Mouse (Mus musculus) effector memory CD4-positive, alpha-beta T cell, adult 7 months (primary cell): ENCODE measurements around the gene Ssb. TPM values are rescaled to one million over a fixed set of nuclear protein-coding genes. Genes with fewer than 3 reads are reported as not detected.

Source experiments
- polyA plus RNA-seq: library from polyadenylated mRNA; unstranded; fragments of 100-300 nt; shearing (Covaris generic); gene quantifications from one replicate; pipeline ENCODE4 v1.2.1, GENCODE M21; 2017

Ssb gene
- polyA plus RNA-seq = 330 TPM

DNA sequence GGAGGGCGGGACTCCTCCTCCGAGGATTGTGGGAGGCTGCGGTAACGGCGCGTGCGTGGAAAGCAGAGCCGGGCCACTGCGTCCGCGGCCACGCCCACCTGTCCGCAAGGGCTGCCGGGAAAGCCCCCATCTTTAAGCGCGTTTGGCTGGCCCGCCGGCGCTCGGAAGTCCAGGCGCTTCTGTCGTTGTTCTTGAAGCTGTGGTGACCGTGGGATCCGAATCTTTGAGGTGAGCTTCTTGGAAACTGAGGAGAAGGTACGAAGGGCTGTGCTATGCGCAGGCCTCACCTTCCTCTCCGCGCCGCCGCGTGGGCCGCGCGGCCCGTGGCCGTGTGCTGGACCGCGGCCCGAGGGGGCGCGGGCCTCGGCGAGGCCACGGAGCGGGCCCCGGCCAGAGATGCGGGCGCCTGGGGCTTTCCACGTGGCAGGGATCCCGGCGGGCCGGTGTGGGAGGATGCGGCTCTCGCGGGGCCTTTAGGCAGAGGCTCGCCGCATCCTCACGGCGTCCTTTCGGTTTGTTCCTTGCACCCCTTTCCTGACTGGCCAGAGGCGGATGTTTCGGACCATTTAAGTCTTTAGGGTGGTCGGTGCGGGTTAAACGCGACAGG, at the start of gene Ssb:
TSS of gene Ssb (plus strand) at position 78 of the 607 bp plus-strand sequence.

DNA sequence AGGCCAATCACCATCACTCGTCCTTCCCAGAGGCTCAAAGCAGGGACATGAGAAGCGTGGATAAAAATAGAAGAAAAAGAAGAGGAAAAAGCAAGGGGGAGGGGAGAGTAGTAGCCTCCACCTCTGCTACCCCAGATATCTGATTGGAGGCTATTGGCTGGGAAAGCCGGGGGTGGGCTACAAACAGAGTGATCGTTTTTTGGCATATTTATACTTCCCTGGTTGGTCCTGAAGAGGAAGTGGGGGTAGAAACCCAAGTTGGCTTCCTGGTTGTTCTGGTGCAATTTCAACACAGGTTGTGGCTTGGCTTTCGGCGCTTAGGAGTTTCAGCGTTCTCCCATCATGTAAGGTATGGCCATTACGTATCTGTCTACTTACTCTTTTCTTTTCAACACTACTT, 39.7 kb upstream of the Ssb start, which contains the start of gene Klhl23:
TSS of gene Klhl23 (plus strand) at position 234 of the 400 bp plus-strand sequence.

GRCm38 (mm10) chr2:69885451-69886305, 24.3 kb downstream of the Ssb start, which contains the start of gene Mettl5:
Gene Mettl5 (minus strand): TSS chr2:69885615.

DNA sequence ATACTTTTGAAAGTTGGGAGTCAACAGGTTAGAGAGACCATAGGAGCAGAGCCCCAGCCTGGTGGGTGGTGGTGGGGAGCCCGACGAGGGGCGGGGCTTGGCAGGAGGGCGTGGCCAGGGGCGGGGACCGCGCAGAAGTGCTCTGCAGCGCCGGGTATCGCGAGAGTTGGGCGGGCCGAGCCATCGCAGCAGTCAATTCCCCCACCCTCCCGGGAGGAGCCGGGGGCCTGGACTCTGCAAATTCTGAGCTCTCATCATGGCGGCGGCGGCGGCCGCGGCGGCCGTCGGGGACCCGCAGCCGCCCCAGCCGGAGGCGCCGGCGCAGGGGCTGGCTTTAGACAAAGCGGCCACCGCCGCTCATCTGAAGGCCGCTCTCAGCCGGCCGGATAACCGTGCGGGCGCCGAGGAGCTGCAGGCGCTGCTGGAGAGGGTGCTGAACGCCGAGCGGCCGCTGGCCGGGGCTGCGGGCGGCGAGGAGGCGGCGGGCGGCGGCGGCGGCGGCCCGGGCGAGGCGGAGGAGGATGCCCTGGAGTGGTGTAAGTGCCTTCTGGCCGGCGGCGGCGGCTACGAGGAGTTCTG, 35.8 kb downstream of the Ssb start, which contains the start of gene Ubr3:
TSS of gene Ubr3 (plus strand) at position 208 of the 579 bp plus-strand sequence.

Other genes with a start within 250 kb of the Ssb start
- not detected for gene Bbs5, start 214.4 kb upstream of the Ssb start, polyA plus RNA-seq
- not detected for gene Klhl41, start 191.4 kb upstream of the Ssb start, polyA plus RNA-seq
- 9.3 TPM for gene Fastkd1, start 148.0 kb upstream of the Ssb start, polyA plus RNA-seq
- 223 TPM for gene Ppig, start 139.0 kb upstream of the Ssb start, polyA plus RNA-seq
- 0.50 TPM for gene Ccdc173, start 72.0 kb upstream of the Ssb start, polyA plus RNA-seq
- gene Phospho2, start 71.9 kb upstream of the Ssb start, polyA plus RNA-seq = 21.9 TPM
- gene Klhl23, start 39.6 kb upstream of the Ssb start, polyA plus RNA-seq = not detected
- gene Mettl5, start 24.1 kb downstream of the Ssb start, polyA plus RNA-seq = 18.4 TPM
- 28.1 TPM for gene Ubr3, start 35.7 kb downstream of the Ssb start, polyA plus RNA-seq
- gene Myo3b, start 177.6 kb downstream of the Ssb start, polyA plus RNA-seq = 8.1 TPM